Comparison of ENCODE assay signal across 22 mouse cellular contexts in genomic region chr2:52779987-52780386, GRCm38 (mm10). TPM values are rescaled to one million over a fixed set of nuclear protein-coding genes. Genes with fewer than 3 reads are reported as not detected.
DNase-seq lines count a peak whose midpoint lies in the region; ATAC-seq and TF ChIP-seq lines count a peak whose summit lies in the region.
"Had no signal": no experiment of that assay in that cellular context is flagged by ENCODE, and none has a peak within 500 bp of the region (broad histone marks: within the 10 kb centered on the region; RNA-seq: fewer than 3 reads in every experiment).

No protein-coding gene starts in this region.

- ATAC-seq in lung, embryonic 16.5 days (ENCODE audit: low read depth): no peak
- ATAC-seq: CD4-positive, CD25-positive, alpha-beta regulatory T cell, adult 4 months; forebrain, embryonic 14.5 days; hindbrain, embryonic 16.5 days; Patski had no signal

- H3K36me3 ChIP-seq in lung, embryonic 16.5 days (ENCODE audit: control insufficient read depth, insufficient read depth, low read length): no peaks in the 10 kb centered on the region
- H3K36me3 ChIP-seq: embryonic facial prominence, embryonic 15.5 days; forebrain, embryonic 10.5 days; heart, embryonic 10.5 days; hindbrain, embryonic 12.5 days had no signal

- H3K27me3 ChIP-seq in lung, embryonic 16.5 days (ENCODE audit: control insufficient read depth, insufficient read depth, low read depth, low read length): no peaks in the 10 kb centered on the region
- H3K27me3 ChIP-seq: embryonic facial prominence, embryonic 15.5 days; hindbrain, embryonic 12.5 days had no signal

- peaks cover 7% of the 10 kb centered on the region for H3K4me1 ChIP-seq in lung, embryonic 16.5 days (replicated peaks; ENCODE audit: control insufficient read depth, insufficient read depth, low read length)
- H3K4me1 ChIP-seq: embryonic facial prominence, embryonic 15.5 days had no signal

- peak overlapping the region; percentile 11; the same call in 1 of the 2 replicates for H3K4me2 ChIP-seq in lung, embryonic 16.5 days (ENCODE audit: low read depth, low read length)
- H3K4me2 ChIP-seq: embryonic facial prominence, embryonic 15.5 days; hindbrain, embryonic 12.5 days had no signal

- no peak for DNase-seq in gastrocnemius, adult 2 months
- DNase-seq in gastrocnemius, postnatal 25 days: no peak
- DNase-seq in lung, postnatal 36 days: no peak
- peak; percentile 12 for DNase-seq in R1 (ENCODE audit: low read depth, low spot score)
- no peak for DNase-seq in kidney, postnatal 10 days
- no peak for DNase-seq in natural killer cell, adult 2 months (ENCODE audit: low spot score in 2 of 2)
- DNase-seq: adrenal gland, adult 8-10 months; B cell, adult 2 months; cerebellum, adult 11 months; cerebellum, adult 8-10 months; cerebellum, postnatal 14 days; embryo, embryonic 11 days had no signal

- 75% methylated on average over 10 of the region's 10 CpGs for WGBS in lung, embryonic 16.5 days

- intact Hi-C loops in gastrocnemius, adult 2 months (cut with DNase I): no loop called here

- H3K27ac ChIP-seq in gastrocnemius, adult 2 months: peak overlapping the region; percentile 28; the same call in 1 of the 2 replicates
- no peak overlapping the region for H3K27ac ChIP-seq in lung, embryonic 16.5 days (ENCODE audit: low read length)
- H3K27ac ChIP-seq: embryonic facial prominence, embryonic 15.5 days; forebrain, embryonic 10.5 days; heart, embryonic 10.5 days; hindbrain, embryonic 12.5 days had no signal

- H3K4me3 ChIP-seq in gastrocnemius, adult 2 months: peak overlapping the region; percentile 22
- H3K4me3 ChIP-seq in lung, embryonic 16.5 days (ENCODE audit: low read length): no peak overlapping the region
- H3K4me3 ChIP-seq: embryonic facial prominence, embryonic 15.5 days; erythroblast, embryonic 14.5 days; forebrain, embryonic 10.5 days; heart, embryonic 10.5 days; hindbrain, embryonic 12.5 days had no signal

- no peak overlapping the region for H3K9ac ChIP-seq in lung, embryonic 16.5 days (ENCODE audit: low read length)
- H3K9ac ChIP-seq: embryonic facial prominence, embryonic 15.5 days; hindbrain, embryonic 12.5 days had no signal

- no peak for TF ChIP-seq CTCF in gastrocnemius, adult 2 months (IDR thresholded peaks at IDR 0.05)

- no peaks in the 10 kb centered on the region for H3K9me3 ChIP-seq in lung, embryonic 16.5 days (ENCODE audit: control insufficient read depth, low read length)
- H3K9me3 ChIP-seq: embryonic facial prominence, embryonic 15.5 days; forebrain, embryonic 10.5 days; heart, embryonic 10.5 days; hindbrain, embryonic 12.5 days had no signal

RNA-seq across cellular contexts. Expression of gene Stam2, which starts 37.9 kb away (rescaled TPM):
- 1 to 10 TPM; 6.5 to 9.8 TPM for total RNA-seq in gastrocnemius, adult 2 months (2021)
- total RNA-seq in gastrocnemius, postnatal 25 days (2021): 1 to 10 TPM; 7.0 to 9.1 TPM
- polyA plus RNA-seq in lung, embryonic 16.5 days (2015; fragmentation: Nextera tagmentation; extraction: Ambion mirVana): 35.0 and 40.3 TPM in 2 replicates
